Mouse (Mus musculus) hindbrain, embryonic 12.5 days (tissue): Measurements from ENCODE around the gene Zfp568. TPM values are rescaled to one million over a fixed set of nuclear protein-coding genes. Genes with fewer than 3 reads are reported as not detected.
A peak's percentile ranks its signal among the peaks of the same experiment; 100 is the strongest.

Source experiments
- ATAC-seq: fragments of 200-750 bp; cut with Nextera tagmentation; 2 replicates; pipeline ENCODE4 v1.8.0; 2017; ENCODE audit warnings: moderate TSS enrichment; ENCODE audit not compliant: low FRiP score
- H3K27ac ChIP-seq: fragments of 300-500 bp; sonication (generic); 2 replicates; pipeline ENCODE4 v1.5.1; 2016; ENCODE audit warnings: mild to moderate bottlenecking
- H3K27me3 ChIP-seq: fragments of 300-500 bp; sonication (generic); 2 replicates; pipeline ENCODE4 v1.6.1; 2016; ENCODE audit warnings: mild to moderate bottlenecking
- H3K36me3 ChIP-seq: fragments of 300-500 bp; sonication (generic); 2 replicates; pipeline ENCODE4 v1.6.1; 2016; ENCODE audit warnings: mild to moderate bottlenecking
- H3K4me1 ChIP-seq: fragments of 300-500 bp; sonication (generic); 2 replicates; pipeline ENCODE4 v1.6.1; 2016
- H3K4me2 ChIP-seq: fragments of 300-500 bp; sonication (generic); replicated peaks from 2 replicates; pipeline ENCODE4 v1.6.1; 2016; ENCODE audit warnings: mild to moderate bottlenecking
- H3K4me3 ChIP-seq: fragments of 300-500 bp; sonication (generic); 2 replicates; pipeline ENCODE4 v1.5.1; 2016; ENCODE audit warnings: mild to moderate bottlenecking
- H3K9ac ChIP-seq: fragments of 300-500 bp; sonication (generic); 2 replicates; pipeline ENCODE4 v1.6.1; 2016; ENCODE audit warnings: mild to moderate bottlenecking, moderate library complexity
- H3K9me3 ChIP-seq: fragments of 300-500 bp; sonication (generic); replicated peaks from 2 replicates; pipeline ENCODE4 v1.6.1; 2016; ENCODE audit warnings: mild to moderate bottlenecking
- WGBS: fragments of 180-500 bp; shearing (Covaris S2); methylation state at CpG from one replicate; pipeline ENCODE4 v1.1.7; 2016; 5-methylcytosine and 5-hydroxymethylcytosine counted together
- polyA plus RNA-seq: library from polyadenylated mRNA; unstranded; fragments of >200 nt; fragmentation: Nextera tagmentation; extraction: Ambion mirVana; gene quantifications from 2 replicates; pipeline ENCODE4 v1.2.1, GENCODE M21; 2016

The Zfp568 gene
- 13.2 and 14.9 TPM in 2 replicates for polyA plus RNA-seq

- peak; percentile 96 for ATAC-seq
- under 1% methylated on average over 62 of the region's 62 CpGs for WGBS
- H3K9ac ChIP-seq = peak within 1 kb of the TSS; percentile 85
- no peaks in the 10 kb centered on the region for H3K27me3 ChIP-seq
- peak within 1 kb of the TSS; percentile 93 for H3K27ac ChIP-seq
- H3K36me3 ChIP-seq = peaks cover 28% of the 10 kb centered on the region
- peaks cover 17% of the 10 kb centered on the region for H3K4me1 ChIP-seq
- H3K4me2 ChIP-seq = peak within 1 kb of the TSS; percentile 63
- no peaks in the 10 kb centered on the region for H3K9me3 ChIP-seq
- peak within 1 kb of the TSS; percentile 89 for H3K4me3 ChIP-seq
Measured at GRCm38 (mm10) chr7:29983690-29984380, at the start of gene Zfp568. Zfp568 (plus strand) TSS chr7:29983955.

- H3K4me3 ChIP-seq = no peak overlapping the region
- ATAC-seq = no peak
- H3K9me3 ChIP-seq = no peaks in the 10 kb centered on the region
- H3K9ac ChIP-seq = no peak overlapping the region
- peaks cover 74% of the 10 kb centered on the region for H3K36me3 ChIP-seq
- no peaks in the 10 kb centered on the region for H3K27me3 ChIP-seq
- no peak overlapping the region for H3K4me2 ChIP-seq
- 87% methylated on average over 6 of the region's 6 CpGs for WGBS
- no peaks in the 10 kb centered on the region for H3K4me1 ChIP-seq
- H3K27ac ChIP-seq = no peak overlapping the region
Measured at GRCm38 (mm10) chr7:29938856-29939255, 44.9 kb upstream of the Zfp568 start.

GRCm38 (mm10) chr7:29941027-29941426 is 42.7 kb upstream of the Zfp568 start:
- no peaks in the 10 kb centered on the region for H3K4me1 ChIP-seq
- no peaks in the 10 kb centered on the region for H3K27me3 ChIP-seq
- H3K4me2 ChIP-seq = no peak overlapping the region
- H3K4me3 ChIP-seq = no peak overlapping the region
- H3K36me3 ChIP-seq = peaks cover 59% of the 10 kb centered on the region
- no peak overlapping the region for H3K27ac ChIP-seq
- ATAC-seq = no peak
- WGBS = 89% methylated on average over 11 of the region's 11 CpGs
- no peak overlapping the region for H3K9ac ChIP-seq
- no peaks in the 10 kb centered on the region for H3K9me3 ChIP-seq

DNA sequence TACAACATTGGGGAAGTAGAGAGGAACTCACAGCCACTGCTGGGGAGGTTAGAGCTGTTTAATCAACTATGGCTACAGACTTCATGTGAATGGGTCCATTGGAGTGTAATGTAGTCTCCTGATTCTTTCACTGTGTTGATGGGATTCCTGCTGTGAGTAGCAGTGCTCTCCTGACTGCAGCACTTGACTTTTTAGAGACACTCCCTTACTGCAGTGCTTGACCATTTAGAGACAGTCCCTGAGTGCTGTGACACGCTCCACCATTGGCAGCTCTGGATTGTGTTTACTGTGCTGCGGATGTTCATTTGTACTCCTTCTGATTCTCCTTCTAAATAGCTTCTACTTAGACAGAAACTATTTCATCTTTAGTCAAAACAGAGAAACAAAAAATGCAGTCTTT is 41.0 kb upstream of the Zfp568 start:
- Histone ChIP-seq H3K36me3 (peaks cover 52% of the 10 kb centered on the region), H3K27me3 (no peaks in the 10 kb centered on the region), H3K4me2 (no peak overlapping the region), H3K4me3 (no peak overlapping the region), H3K9ac (no peak overlapping the region), H3K9me3 (no peaks in the 10 kb centered on the region), H3K4me1 (no peaks in the 10 kb centered on the region), H3K27ac (no peak overlapping the region)
- no peak for ATAC-seq
- 46% methylated on average over 2 of the region's 2 CpGs for WGBS

DNA sequence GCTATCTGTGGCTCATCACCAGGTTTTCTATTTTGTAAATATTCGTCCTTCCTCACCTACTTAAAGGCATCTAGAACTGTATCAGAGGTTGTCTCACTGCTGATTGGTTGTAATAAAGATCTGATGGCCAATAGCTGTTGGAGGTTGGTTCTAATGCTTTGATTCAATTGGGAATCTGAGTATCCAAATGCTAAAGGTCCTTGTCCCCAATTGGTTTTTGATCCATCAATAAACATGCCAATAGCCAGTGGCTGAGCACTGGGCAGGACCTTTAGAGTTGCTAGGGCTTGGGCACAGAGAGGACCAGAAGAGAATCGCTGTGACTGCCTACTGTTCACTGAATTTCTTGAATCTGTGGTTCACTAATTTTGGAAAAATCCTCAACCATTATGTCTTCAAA is 40.0 kb upstream of the Zfp568 start:
- Histone ChIP-seq H3K27me3 (no peaks in the 10 kb centered on the region), H3K36me3 (peaks cover 50% of the 10 kb centered on the region), H3K27ac (no peak overlapping the region), H3K9ac (no peak overlapping the region), H3K9me3 (no peaks in the 10 kb centered on the region), H3K4me1 (no peaks in the 10 kb centered on the region), H3K4me3 (no peak overlapping the region), H3K4me2 (no peak overlapping the region)
- ATAC-seq = no peak
- 77% methylated on average over 2 of the region's 2 CpGs for WGBS

DNA sequence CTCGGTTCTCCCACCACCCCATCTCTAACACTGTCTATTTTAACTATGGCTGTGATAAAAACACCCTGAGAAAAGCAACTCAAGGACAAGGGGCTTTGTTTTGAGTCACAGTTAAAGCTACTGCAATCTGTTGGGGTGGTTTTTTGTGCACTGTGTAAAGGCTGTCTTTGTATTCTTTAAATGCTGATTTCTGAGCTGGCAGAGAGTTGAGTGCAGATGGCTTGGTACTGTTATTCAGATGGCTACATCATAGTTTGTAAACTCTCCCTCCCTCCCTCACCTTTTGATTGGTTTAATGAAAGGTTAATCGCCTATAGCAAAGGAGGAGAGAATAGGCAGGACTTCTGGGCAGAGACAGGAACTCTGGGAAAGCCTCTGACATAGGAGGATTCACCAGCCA is 39.6 kb upstream of the Zfp568 start:
- ATAC-seq = no peak
- Histone ChIP-seq H3K4me2 (no peak overlapping the region), H3K27ac (no peak overlapping the region), H3K27me3 (no peaks in the 10 kb centered on the region), H3K9ac (no peak overlapping the region), H3K4me3 (no peak overlapping the region), H3K36me3 (peaks cover 53% of the 10 kb centered on the region), H3K4me1 (no peaks in the 10 kb centered on the region), H3K9me3 (no peaks in the 10 kb centered on the region)
- WGBS = 81% methylated on average over 2 of the region's 2 CpGs

GRCm38 (mm10) chr7:29953086-29953485 is 30.7 kb upstream of the Zfp568 start:
- Histone ChIP-seq H3K27ac (peak overlapping the region; percentile 94), H3K36me3 (peaks cover 11% of the 10 kb centered on the region), H3K4me3 (peak overlapping the region; percentile 77), H3K4me2 (peak overlapping the region; percentile 61), H3K9me3 (no peaks in the 10 kb centered on the region), H3K4me1 (no peaks in the 10 kb centered on the region; the same call in 1 of the 2 replicates), H3K9ac (peak overlapping the region; percentile 90), H3K27me3 (no peaks in the 10 kb centered on the region)
- ATAC-seq = no peak
- WGBS = 51% methylated on average over 10 of the region's 10 CpGs

GRCm38 (mm10) chr7:29953513-29954401 is 30.0 kb upstream of the Zfp568 start, which contains the start of gene Zfp74:
Zfp74 (minus strand) TSS chr7:29954089.
- peak; percentile 94 for ATAC-seq
- H3K36me3 ChIP-seq = peaks cover 8% of the 10 kb centered on the region; the same call in 1 of the 2 replicates
- no peaks in the 10 kb centered on the region for H3K9me3 ChIP-seq
- no peaks in the 10 kb centered on the region; the same call in 1 of the 2 replicates for H3K4me1 ChIP-seq
- H3K4me3 ChIP-seq = peak within 1 kb of the TSS; percentile 77
- 2% methylated on average over 52 of the region's 52 CpGs for WGBS
- H3K27ac ChIP-seq = peak within 1 kb of the TSS; percentile 94
- H3K4me2 ChIP-seq = peak within 1 kb of the TSS; percentile 61
- H3K9ac ChIP-seq = peak within 1 kb of the TSS; percentile 90
- no peaks in the 10 kb centered on the region for H3K27me3 ChIP-seq

DNA sequence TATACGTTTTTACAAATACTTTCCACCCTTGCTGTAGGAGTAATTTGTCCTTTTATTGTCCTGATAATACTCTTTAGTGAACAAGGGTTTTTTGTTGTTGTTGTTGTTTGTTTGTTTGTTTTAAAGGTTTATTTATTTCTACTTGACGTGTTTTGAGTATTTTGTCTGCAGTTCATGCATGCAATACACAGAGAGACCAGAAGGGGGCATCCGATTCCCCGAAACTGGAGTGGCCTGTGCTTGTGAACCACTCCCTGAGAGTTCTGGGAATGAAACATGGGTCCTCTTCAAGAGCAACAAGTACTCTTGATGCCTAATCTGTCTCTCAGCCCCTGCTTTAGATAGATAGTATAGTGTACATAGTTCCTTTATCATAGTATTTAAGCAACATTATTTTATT is 29.0 kb upstream of the Zfp568 start:
- no peak overlapping the region for H3K9ac ChIP-seq
- no peaks in the 10 kb centered on the region; the same call in 1 of the 2 replicates for H3K4me1 ChIP-seq
- no peaks in the 10 kb centered on the region for H3K9me3 ChIP-seq
- peak overlapping the region; percentile 77; the same call in 1 of the 2 replicates for H3K4me3 ChIP-seq
- H3K4me2 ChIP-seq = peak overlapping the region; percentile 61
- WGBS = 22% methylated on average over 4 of the region's 4 CpGs
- ATAC-seq = no peak
- peaks cover 5% of the 10 kb centered on the region; the same call in 1 of the 2 replicates for H3K36me3 ChIP-seq
- H3K27ac ChIP-seq = no peak overlapping the region
- H3K27me3 ChIP-seq = no peaks in the 10 kb centered on the region

- no peak overlapping the region for H3K9ac ChIP-seq
- WGBS = 65% methylated on average over 9 of the region's 10 CpGs
- no peak overlapping the region for H3K4me2 ChIP-seq
- H3K4me1 ChIP-seq = no peaks in the 10 kb centered on the region; the same call in 1 of the 2 replicates
- no peaks in the 10 kb centered on the region for H3K9me3 ChIP-seq
- no peak overlapping the region for H3K4me3 ChIP-seq
- no peak overlapping the region for H3K27ac ChIP-seq
- no peaks in the 10 kb centered on the region for H3K27me3 ChIP-seq
- ATAC-seq = no peak
- no peaks in the 10 kb centered on the region for H3K36me3 ChIP-seq
Measured at GRCm38 (mm10) chr7:29956257-29956656, 27.5 kb upstream of the Zfp568 start.

DNA sequence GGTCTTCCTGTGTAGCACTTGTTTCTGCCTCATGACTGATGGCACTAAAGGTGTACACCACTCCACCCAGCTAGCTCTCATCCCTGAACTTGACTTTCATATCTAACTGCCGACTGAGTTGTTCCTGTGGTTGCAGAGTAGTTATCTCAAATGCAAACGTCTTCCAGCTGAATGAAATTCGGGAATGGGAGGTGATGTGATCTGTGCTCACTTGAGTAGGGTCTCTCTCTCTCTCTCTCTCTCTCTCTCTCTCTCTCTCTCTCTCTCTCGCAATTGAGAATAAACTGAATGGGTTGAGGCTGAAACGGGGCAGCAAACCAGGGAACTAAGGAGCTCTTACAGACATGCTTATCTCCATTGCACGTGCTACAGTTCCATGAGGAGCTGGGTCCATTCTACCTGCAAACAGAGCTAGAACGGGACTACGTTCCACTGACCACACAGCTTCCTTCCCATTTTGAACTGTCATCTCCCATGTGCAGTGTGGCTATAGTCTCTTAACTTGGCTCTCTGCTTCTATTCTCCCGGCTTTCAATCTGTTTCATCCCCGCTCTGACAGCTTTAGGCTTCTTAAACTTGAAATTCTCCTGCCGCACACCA is 25.5 kb upstream of the Zfp568 start:
- H3K9me3 ChIP-seq = no peaks in the 10 kb centered on the region

DNA sequence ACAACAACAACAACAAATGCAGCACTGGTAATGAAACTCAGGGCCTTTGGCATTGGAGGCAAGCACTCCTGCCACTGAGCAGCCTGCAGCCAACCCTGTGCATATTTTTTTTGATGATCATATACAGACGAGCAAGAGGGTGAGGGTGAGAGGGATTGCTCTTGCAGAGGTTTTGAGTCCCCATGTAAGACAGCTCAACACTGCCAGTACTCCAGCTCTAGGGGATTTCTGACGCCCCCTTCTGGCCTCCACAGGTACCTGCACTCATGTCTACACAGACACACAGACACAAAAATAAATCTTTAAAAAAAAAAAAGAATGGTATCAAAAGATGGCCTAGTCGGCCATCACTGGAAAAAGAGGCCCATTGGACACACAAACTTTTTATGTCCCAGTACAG is 24.8 kb upstream of the Zfp568 start:
- H3K27ac ChIP-seq = no peak overlapping the region
- 63% methylated on average over 3 of the region's 3 CpGs for WGBS
- no peak for ATAC-seq
- H3K4me2 ChIP-seq = no peak overlapping the region
- no peaks in the 10 kb centered on the region; the same call in 1 of the 2 replicates for H3K4me1 ChIP-seq
- no peaks in the 10 kb centered on the region for H3K9me3 ChIP-seq
- no peaks in the 10 kb centered on the region for H3K27me3 ChIP-seq
- H3K9ac ChIP-seq = no peak overlapping the region
- no peak overlapping the region for H3K4me3 ChIP-seq
- H3K36me3 ChIP-seq = no peaks in the 10 kb centered on the region

More for the DNA sequence above, 25.5 kb upstream of the Zfp568 start:
- ATAC-seq = no peak
- Histone ChIP-seq H3K4me3 (no peak overlapping the region), H3K27me3 (no peaks in the 10 kb centered on the region), H3K9ac (no peak overlapping the region), H3K4me2 (no peak overlapping the region), H3K27ac (no peak overlapping the region), H3K36me3 (no peaks in the 10 kb centered on the region), H3K4me1 (no peaks in the 10 kb centered on the region; the same call in 1 of the 2 replicates)
- WGBS = 87% methylated on average over 11 of the region's 11 CpGs
